8 mouse cellular contexts compared by ENCODE assay signal in genomic region chr10:60756992-60757391, GRCm38 (mm10). TPM values are rescaled to one million over a fixed set of nuclear protein-coding genes. Genes with fewer than 3 reads are reported as not detected.
DNase-seq lines count a peak whose midpoint lies in the region; ATAC-seq and TF ChIP-seq lines count a peak whose summit lies in the region.

No protein-coding gene starts in this region.

- no peak overlapping the region for H3K4me3 ChIP-seq in kidney, adult 2 months (ENCODE audit: insufficient read depth, low read depth, low read length)
- H3K4me3 ChIP-seq in kidney, embryonic 14.5 days (ENCODE audit: low read length) = no peak overlapping the region
- H3K4me3 ChIP-seq in cerebellum, adult 2 months (replicated peaks; ENCODE audit: insufficient read depth, low read depth, low read length) = no peak overlapping the region
- H3K4me3 ChIP-seq in liver, embryonic 11.5 days (ENCODE audit: low read depth, low read length) = no peak overlapping the region

- TF ChIP-seq POLR2A in kidney, adult 2 months (IDR thresholded peaks at IDR 0.05; ENCODE audit: low read depth, low read length) = no peak
- no peak for TF ChIP-seq POLR2A in cerebellum, adult 2 months (IDR thresholded peaks at IDR 0.05; ENCODE audit: borderline replicate concordance, insufficient read depth, low read length)

- no peak for ATAC-seq in kidney, embryonic 14.5 days (ENCODE audit: low FRiP score, low TSS enrichment)
- ATAC-seq in liver, embryonic 11.5 days (replicated peaks; ENCODE audit: low FRiP score) = no peak
- ATAC-seq in inflammation-experienced regulatory T-cells, adult 6 months = no peak

- intact Hi-C loops in heart, postnatal 14 days (cut with DNase I) = loop anchor here (1.0 to 2.0 kb wide), 3 partner anchors 226 to 452 kb away; no protein-coding TSS in a partner anchor

- H3K27me3 ChIP-seq in kidney, adult 2 months (replicated peaks; ENCODE audit: control insufficient read depth, insufficient read depth, low read length) = no peaks in the 10 kb centered on the region
- H3K27me3 ChIP-seq in kidney, embryonic 14.5 days (ENCODE audit: control insufficient read depth, insufficient read depth, low read length) = no peaks in the 10 kb centered on the region
- H3K27me3 ChIP-seq in cerebellum, adult 2 months (ENCODE audit: control insufficient read depth, insufficient read depth, low read length) = no peaks in the 10 kb centered on the region
- H3K27me3 ChIP-seq in liver, embryonic 11.5 days (replicated peaks; ENCODE audit: control insufficient read depth, insufficient read depth, low read length) = no peaks in the 10 kb centered on the region; the same call in 1 of the 2 replicates

- no peak overlapping the region for H3K4me2 ChIP-seq in kidney, embryonic 14.5 days (replicated peaks; ENCODE audit: low read depth, low read length)
- no peak overlapping the region for H3K4me2 ChIP-seq in liver, embryonic 11.5 days

- H3K36me3 ChIP-seq in kidney, adult 2 months (ENCODE audit: control insufficient read depth, insufficient read depth, low read length) = no peaks in the 10 kb centered on the region
- H3K36me3 ChIP-seq in kidney, embryonic 14.5 days (ENCODE audit: control insufficient read depth, insufficient read depth, low read length) = no peaks in the 10 kb centered on the region
- no peaks in the 10 kb centered on the region for H3K36me3 ChIP-seq in liver, embryonic 11.5 days (ENCODE audit: control insufficient read depth, insufficient read depth, low read length)

- DNase-seq in kidney, adult 2 months = peak; percentile 86
- DNase-seq in MEL-GATA-1-ER (ENCODE audit: extremely low read depth, low read depth) = peak; percentile 20
- DNase-seq in cerebellum, adult 2 months = peak; percentile 68 to 71
- DNase-seq in heart, postnatal 14 days = peak; percentile 67 to 78
- DNase-seq in liver, embryonic 11.5 days (ENCODE audit: low spot score) = peak; percentile 58
- DNase-seq in right cerebral cortex, adult 2 months (ENCODE audit: low spot score in 2 of 2) = peak; percentile 73 to 79

- H3K4me1 ChIP-seq in kidney, adult 2 months (ENCODE audit: control insufficient read depth, insufficient read depth, low read length) = peaks cover 12% of the 10 kb centered on the region
- 0 out of 2 replicates have a peak, but pooled peaks cover 3% of the 10 kb centered on the region for H3K4me1 ChIP-seq in kidney, embryonic 14.5 days (ENCODE audit: control insufficient read depth, insufficient read depth, low read length)
- H3K4me1 ChIP-seq in cerebellum, adult 2 months (ENCODE audit: control insufficient read depth, insufficient read depth, low read length) = no peaks in the 10 kb centered on the region; the same call in 1 of the 2 replicates
- peaks cover under 1% of the 10 kb centered on the region; the same call in 1 of the 2 replicates for H3K4me1 ChIP-seq in liver, embryonic 11.5 days (replicated peaks; ENCODE audit: control insufficient read depth, insufficient read depth, low read length)

- no peak overlapping the region for H3K9ac ChIP-seq in kidney, embryonic 14.5 days (ENCODE audit: low read depth, low read length)
- no peak overlapping the region for H3K9ac ChIP-seq in liver, embryonic 11.5 days (ENCODE audit: low read depth, low read length)

- 2% methylated on average over 7 of the region's 7 CpGs for whole genome bisulfite sequencing in kidney, adult 2 months
- WGBS in kidney, embryonic 14.5 days = 11% methylated on average over 7 of the region's 7 CpGs
- 3% methylated on average over 7 of the region's 7 CpGs for whole genome bisulfite sequencing in cerebellum, adult 2 months
- 5% methylated on average over 7 of the region's 7 CpGs for WGBS in liver, embryonic 11.5 days

- H3K9me3 ChIP-seq in kidney, embryonic 14.5 days (ENCODE audit: control insufficient read depth, low read length) = no peaks in the 10 kb centered on the region
- no peaks in the 10 kb centered on the region for H3K9me3 ChIP-seq in liver, embryonic 11.5 days (ENCODE audit: control insufficient read depth, low read length)

- H3K27ac ChIP-seq in kidney, adult 2 months (ENCODE audit: insufficient read depth, low read depth, low read length) = no peak overlapping the region
- H3K27ac ChIP-seq in kidney, embryonic 14.5 days (ENCODE audit: low read depth, low read length) = no peak overlapping the region
- H3K27ac ChIP-seq in cerebellum, adult 2 months (ENCODE audit: insufficient read depth, low read length) = no peak overlapping the region
- H3K27ac ChIP-seq in liver, embryonic 11.5 days (ENCODE audit: low read depth, low read length) = no peak overlapping the region

- peak; percentile 82 for TF ChIP-seq CTCF in kidney, adult 2 months (conservative IDR thresholded peaks at IDR 0.05; ENCODE audit: insufficient read depth, insufficient read length, low read depth, low read length)
- TF ChIP-seq CTCF in cerebellum, adult 2 months (IDR thresholded peaks at IDR 0.05; ENCODE audit: borderline replicate concordance, insufficient read depth, low read depth, low read length) = peak; percentile 76

RNA-seq across cellular contexts. Expression of gene Slc29a3, which starts 4.4 kb away (rescaled TPM):
- 38.6 and 43.5 TPM in 2 replicates for polyA plus RNA-seq in kidney, adult 2 months (2012; rRNA removed)
- polyA plus RNA-seq in kidney, embryonic 14.5 days (2014; fragmentation: Nextera tagmentation; extraction: Ambion mirVana) = 4.0 and 10.8 TPM in 2 replicates
- 9.6 and 9.9 TPM in 2 replicates for polyA plus RNA-seq in cerebellum, adult 2 months (2012; rRNA removed)
- 1 to 10 TPM; 6.1 to 7.4 TPM for total RNA-seq in heart, postnatal 14 days (2021)
- 4.3 and 4.8 TPM in 2 replicates for polyA plus RNA-seq in liver, embryonic 11.5 days (2014; fragmentation: Nextera tagmentation; extraction: Ambion mirVana)
- polyA plus RNA-seq in inflammation-experienced regulatory T-cells, adult 6 months (2017; shearing (Covaris generic)) = 10 to 100 TPM; 10.6 to 18.7 (median 14.6) TPM

Comparison
In these comparisons a context has a peak if more than half of its experiments do, and no peak if none do; other contexts are left out.
1. DNase-seq: peak in every context shown above with its lines; median percentile 86 in kidney, adult 2 months; 76 in right cerebral cortex, adult 2 months; 72 in heart, postnatal 14 days; 70 in cerebellum, adult 2 months; 58 in liver, embryonic 11.5 days; 20 in MEL-GATA-1-ER.